Mouse (Mus musculus) forebrain, embryonic 16.5 days (tissue): Measurements from ENCODE around the gene Pwwp2a. TPM values are rescaled to one million over a fixed set of nuclear protein-coding genes. Genes with fewer than 3 reads are reported as not detected.

ENCODE experiments used
- ATAC-seq: fragments of 200-750 bp; cut with Nextera tagmentation; 2 replicates; pipeline ENCODE4 v1.8.0; 2017; ENCODE audit warnings: mild to moderate bottlenecking, moderate library complexity
- H3K27ac ChIP-seq: fragments of 300-500 bp; sonication (generic); 2 replicates; pipeline ENCODE4 v1.5.1; 2014; ENCODE audit warnings: low read length, control low read depth
- H3K27me3 ChIP-seq: fragments of 300-500 bp; sonication (generic); replicated peaks from 2 replicates; pipeline ENCODE4 v1.6.1; 2014; ENCODE audit warnings: low read length; ENCODE audit not compliant: control insufficient read depth, insufficient read depth
- H3K36me3 ChIP-seq: fragments of 300-500 bp; sonication (generic); 2 replicates; pipeline ENCODE4 v1.6.1; 2014; ENCODE audit not compliant: control insufficient read depth, insufficient read depth
- H3K4me1 ChIP-seq: fragments of 300-500 bp; sonication (generic); replicated peaks from 2 replicates; pipeline ENCODE4 v1.6.1; 2014; ENCODE audit warnings: low read length; ENCODE audit not compliant: control insufficient read depth, insufficient read depth
- H3K4me2 ChIP-seq: fragments of 300-500 bp; sonication (generic); 2 replicates; pipeline ENCODE4 v1.6.1; 2014; ENCODE audit warnings: mild to moderate bottlenecking, low read length, control low read depth
- H3K4me3 ChIP-seq: fragments of 300-500 bp; sonication (generic); replicated peaks from 2 replicates; pipeline ENCODE4 v1.5.1; 2014; ENCODE audit warnings: mild to moderate bottlenecking, low read length, control low read depth
- H3K9ac ChIP-seq: fragments of 300-500 bp; sonication (generic); replicated peaks from 2 replicates; pipeline ENCODE4 v1.6.1; 2014; ENCODE audit warnings: low read depth, low read length, control low read depth
- H3K9me3 ChIP-seq: fragments of 300-500 bp; sonication (generic); 2 replicates; pipeline ENCODE4 v1.6.1; 2016; ENCODE audit warnings: low read length; ENCODE audit not compliant: control insufficient read depth
- WGBS: fragments of 180-500 bp; shearing (Covaris S2); extraction: QIAGEN DNeasy Blood & Tissue Kit; methylation state at CpG from one replicate; pipeline ENCODE4 v1.1.7; 2014; 5-methylcytosine and 5-hydroxymethylcytosine counted together
- polyA plus RNA-seq: library from polyadenylated mRNA; unstranded; fragments of >200 nt; fragmentation: Nextera tagmentation; extraction: Ambion mirVana; gene quantifications from 2 replicates; pipeline ENCODE4 v1.2.1, GENCODE M21; 2015

Pwwp2a gene
- polyA plus RNA-seq, 1 experiment from 2014 or later = 26.7 TPM

GRCm38 (mm10) chr11:43705751-43706150 lies 24.0 kb downstream of the Pwwp2a start:
- no peak overlapping the region for H3K9ac ChIP-seq
- no peak overlapping the region for H3K27ac ChIP-seq
- peaks cover 17% of the 10 kb centered on the region for H3K36me3 ChIP-seq
- WGBS = 85% methylated on average over 10 of the region's 10 CpGs
- ATAC-seq = no peak
- H3K4me2 ChIP-seq = no peak overlapping the region
- no peaks in the 10 kb centered on the region for H3K27me3 ChIP-seq
- no peaks in the 10 kb centered on the region for H3K4me1 ChIP-seq
- H3K4me3 ChIP-seq = no peak overlapping the region
- H3K9me3 ChIP-seq = no peaks in the 10 kb centered on the region

- ATAC-seq = no peak
- Histone ChIP-seq H3K4me3 (no peak overlapping the region), H3K4me2 (no peak overlapping the region), H3K27ac (no peak overlapping the region), H3K9ac (no peak overlapping the region), H3K27me3 (no peaks in the 10 kb centered on the region), H3K4me1 (0 out of 2 replicates have a peak, but pooled peaks cover 2% of the 10 kb centered on the region), H3K36me3 (peaks cover 20% of the 10 kb centered on the region), H3K9me3 (no peaks in the 10 kb centered on the region)
- WGBS = 96% methylated on average over 2 of the region's 2 CpGs
Measured at GRCm38 (mm10) chr11:43708409-43708808, 26.6 kb downstream of the Pwwp2a start.

GRCm38 (mm10) chr11:43712178-43712577 lies 30.4 kb downstream of the Pwwp2a start:
- Histone ChIP-seq H3K9ac (no peak overlapping the region), H3K4me2 (no peak overlapping the region), H3K4me3 (no peak overlapping the region), H3K36me3 (peaks cover 6% of the 10 kb centered on the region), H3K9me3 (no peaks in the 10 kb centered on the region), H3K4me1 (0 out of 2 replicates have a peak, but pooled peaks cover 2% of the 10 kb centered on the region), H3K27me3 (no peaks in the 10 kb centered on the region), H3K27ac (no peak overlapping the region)
- no peak for ATAC-seq
- WGBS = 91% methylated on average over 4 of the region's 4 CpGs

- 96% methylated on average over 3 of the region's 3 CpGs for WGBS
- H3K4me3 ChIP-seq = no peak overlapping the region
- ATAC-seq = no peak
- no peak overlapping the region for H3K27ac ChIP-seq
- H3K4me1 ChIP-seq = no peaks in the 10 kb centered on the region
- no peaks in the 10 kb centered on the region for H3K27me3 ChIP-seq
- H3K9me3 ChIP-seq = no peaks in the 10 kb centered on the region
- no peak overlapping the region for H3K9ac ChIP-seq
- no peak overlapping the region for H3K4me2 ChIP-seq
- no peaks in the 10 kb centered on the region; the same call in 1 of the 2 replicates for H3K36me3 ChIP-seq
Measured at GRCm38 (mm10) chr11:43723411-43723810, 41.6 kb downstream of the Pwwp2a start.

- Histone ChIP-seq H3K9ac (no peak overlapping the region), H3K27me3 (no peaks in the 10 kb centered on the region), H3K27ac (no peak overlapping the region), H3K9me3 (no peaks in the 10 kb centered on the region), H3K4me2 (no peak overlapping the region), H3K36me3 (peaks cover 11% of the 10 kb centered on the region), H3K4me3 (no peak overlapping the region), H3K4me1 (no peaks in the 10 kb centered on the region)
- ATAC-seq = no peak
- 93% methylated on average over 7 of the region's 7 CpGs for WGBS
Measured at GRCm38 (mm10) chr11:43727796-43728195, 46.0 kb downstream of the Pwwp2a start.

- WGBS = 94% methylated on average over 7 of the region's 7 CpGs
- peaks cover 15% of the 10 kb centered on the region for H3K36me3 ChIP-seq
- no peaks in the 10 kb centered on the region for H3K27me3 ChIP-seq
- H3K4me3 ChIP-seq = no peak overlapping the region
- H3K27ac ChIP-seq = no peak overlapping the region
- H3K4me2 ChIP-seq = no peak overlapping the region
- no peak for ATAC-seq
- no peak overlapping the region for H3K9ac ChIP-seq
- no peaks in the 10 kb centered on the region for H3K4me1 ChIP-seq
- no peaks in the 10 kb centered on the region for H3K9me3 ChIP-seq
Measured at GRCm38 (mm10) chr11:43728737-43729301, 47.0 kb downstream of the Pwwp2a start.

GRCm38 (mm10) chr11:43747233-43748226 lies 65.7 kb downstream of the Pwwp2a start, which contains the start of gene Ttc1:
Ttc1 (minus strand) TSS chr11:43748008.
- Histone ChIP-seq H3K27ac (0 out of 2 replicates have a peak within 1 kb of the TSS, but pooled peaks have one; percentile 12), H3K9ac (peak within 1 kb of the TSS; percentile 78), H3K4me1 (peaks cover 9% of the 10 kb centered on the region), H3K4me3 (peak within 1 kb of the TSS; percentile 76), H3K36me3 (peaks cover 14% of the 10 kb centered on the region; the same call in 1 of the 2 replicates), H3K9me3 (no peaks in the 10 kb centered on the region), H3K4me2 (peak within 1 kb of the TSS; percentile 70), H3K27me3 (no peaks in the 10 kb centered on the region)
- peak; percentile 99 for ATAC-seq
- 3% methylated on average over 47 of the region's 47 CpGs for WGBS

- no peak for ATAC-seq
Measured at GRCm38 (mm10) chr11:43751542-43751941, 69.7 kb downstream of the Pwwp2a start.

GRCm38 (mm10) chr11:43754568-43754967 lies 72.8 kb downstream of the Pwwp2a start:
- 79% methylated on average over 1 of the region's 1 CpGs for WGBS
- no peaks in the 10 kb centered on the region for H3K9me3 ChIP-seq

More at GRCm38 (mm10) chr11:43751542-43751941, 69.7 kb downstream of the Pwwp2a start:
- H3K9me3 ChIP-seq = no peaks in the 10 kb centered on the region
- H3K4me2 ChIP-seq = no peak overlapping the region
- peaks cover 6% of the 10 kb centered on the region; the same call in 1 of the 2 replicates for H3K27me3 ChIP-seq
- peaks cover 9% of the 10 kb centered on the region for H3K4me1 ChIP-seq
- no peak overlapping the region for H3K9ac ChIP-seq
- H3K4me3 ChIP-seq = no peak overlapping the region
- H3K27ac ChIP-seq = no peak overlapping the region
- WGBS = 75% methylated on average over 2 of the region's 2 CpGs
- H3K36me3 ChIP-seq = no peaks in the 10 kb centered on the region

More at GRCm38 (mm10) chr11:43754568-43754967, 72.8 kb downstream of the Pwwp2a start:
- Histone ChIP-seq H3K27me3 (peaks cover 9% of the 10 kb centered on the region; the same call in 1 of the 2 replicates), H3K9ac (no peak overlapping the region), H3K27ac (no peak overlapping the region), H3K4me3 (no peak overlapping the region), H3K36me3 (no peaks in the 10 kb centered on the region), H3K4me2 (no peak overlapping the region), H3K4me1 (no peaks in the 10 kb centered on the region)
- ATAC-seq = no peak
